Mouse (Mus musculus) left cerebral cortex, adult 18-20 months (tissue): ENCODE measurements at regions not wholly inside any gene's neighbourhood (a gene's known extent, or its start where the extent isn't known, plus 50 kb on each side); places are given as distances from the start of the nearest gene placed in this dataset.

ENCODE experiments used
- DNase-seq, 2 experiments: peaks; one replicate each; pipeline ENCODE4 v3.0.0; 2021 to 2022; ENCODE audit warnings: low spot score in 2 of 2, mixed read lengths in 1 of 2

GRCm38 (mm10) chr6:4398599-4398980, 106.0 kb upstream of the Col1a2 start:
- DNase-seq: no peak

- DNase-seq: no peak
Observed at GRCm38 (mm10) chr6:4405301-4405700, 99.3 kb upstream of the Col1a2 start.

- peak in 1 of 2 experiments; percentile 40 for DNase-seq
Observed at GRCm38 (mm10) chr6:4407748-4408147, 96.9 kb upstream of the Col1a2 start.

GRCm38 (mm10) chr6:4413201-4413600, 91.4 kb upstream of the Col1a2 start:
- no peak for DNase-seq

- DNase-seq: peak in 1 of 2 experiments; percentile 33
Observed at GRCm38 (mm10) chr6:4414166-4414565, 90.4 kb upstream of the Col1a2 start.

GRCm38 (mm10) chr6:4415206-4415605, 89.4 kb upstream of the Col1a2 start:
- DNase-seq: no peak

- DNase-seq: no peak
Observed at GRCm38 (mm10) chr6:4417247-4417709, 87.3 kb upstream of the Col1a2 start.

- no peak for DNase-seq
Observed at GRCm38 (mm10) chr6:4418376-4418775, 86.2 kb upstream of the Col1a2 start.

- peak; percentile 30 to 31 for DNase-seq
Observed at GRCm38 (mm10) chr6:4418941-4419351, 85.7 kb upstream of the Col1a2 start.

- no peak for DNase-seq
Observed at GRCm38 (mm10) chr6:4421466-4421865, 83.1 kb upstream of the Col1a2 start.

- no peak for DNase-seq
Observed at GRCm38 (mm10) chr6:4427122-4427521, 77.5 kb upstream of the Col1a2 start.

- no peak for DNase-seq
Observed at GRCm38 (mm10) chr6:4430704-4431310, 73.8 kb upstream of the Col1a2 start.

GRCm38 (mm10) chr6:4432192-4432591, 72.4 kb upstream of the Col1a2 start:
- no peak for DNase-seq

GRCm38 (mm10) chr6:4436439-4436838, 68.2 kb upstream of the Col1a2 start:
- DNase-seq: no peak

- no peak for DNase-seq
Observed at GRCm38 (mm10) chr6:4436874-4437273, 67.7 kb upstream of the Col1a2 start.

GRCm38 (mm10) chr6:4441618-4442167, 62.9 kb upstream of the Col1a2 start:
- no peak for DNase-seq

GRCm38 (mm10) chr6:4445906-4446305, 58.7 kb upstream of the Col1a2 start:
- no peak for DNase-seq

GRCm38 (mm10) chr6:4451227-4451626, 53.4 kb upstream of the Col1a2 start:
- no peak for DNase-seq
